Mouse (Mus musculus): ENCODE measurements at regions not wholly inside any gene's neighbourhood (a gene's known extent, or its start where the extent isn't known, plus 50 kb on each side); places are given as distances from the start of the nearest gene placed in this dataset.
"Not testable (repeated sequence)": the region's sequence is repeated elsewhere in the genome, so short reads cannot be mapped to it uniquely, and the experiment has no call there.

DNA sequence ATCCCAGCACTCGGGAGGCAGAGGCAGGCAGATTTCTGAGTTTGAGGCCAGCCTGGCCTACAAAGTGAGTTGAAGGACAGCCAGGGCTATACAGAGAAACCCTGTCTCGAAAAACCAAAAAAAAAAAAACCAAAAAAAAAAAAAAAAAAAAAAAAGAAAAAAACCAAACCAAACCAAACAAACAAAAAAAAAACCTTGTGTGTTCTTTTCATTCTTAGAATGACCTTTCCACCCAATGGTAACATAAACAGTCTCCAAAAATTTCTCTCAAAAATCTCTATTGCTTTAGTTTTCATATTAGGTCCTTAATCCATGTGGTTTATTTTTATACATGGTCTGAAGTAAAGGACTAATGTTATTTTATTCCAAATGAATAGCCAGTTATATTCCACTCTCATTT, 137.5 kb downstream of the Pmp22 start:
- not testable (repeated sequence) for TF ChIP-seq CTCF (IDR thresholded peaks at IDR 0.05; ENCODE audit: control insufficient read depth, insufficient read depth, low read length); POLR2A (IDR thresholded peaks at IDR 0.05; ENCODE audit: borderline replicate concordance, control insufficient read depth, low read depth, low read length)

Measured in bone marrow, adult 2 months (tissue).